Mouse (Mus musculus): ENCODE results near the gene Cd79a.

The Cd79a gene

DNA sequence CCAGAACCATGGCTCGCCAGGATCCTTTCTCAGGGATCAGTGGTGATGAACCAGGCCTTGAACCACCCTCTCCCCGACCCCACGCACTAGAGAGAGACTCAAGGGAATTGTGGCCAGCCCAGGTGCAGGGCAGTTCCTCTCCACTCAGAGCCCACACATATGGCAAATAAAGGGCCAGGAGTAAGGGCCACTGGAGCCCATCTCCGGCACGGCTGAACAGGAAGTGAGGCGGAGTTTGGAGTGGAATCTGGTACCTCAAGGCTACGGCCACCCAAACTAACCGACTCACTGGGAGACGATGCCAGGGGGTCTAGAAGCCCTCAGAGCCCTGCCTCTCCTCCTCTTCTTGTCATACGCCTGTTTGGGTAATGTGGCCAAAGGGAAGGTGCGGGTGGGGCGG, at the start of gene Cd79a:
Cd79a (plus strand) TSS at position 158 of the 400 bp plus-strand sequence.
- no peak for DNase-seq (ENCODE audit: low spot score)

DNA sequence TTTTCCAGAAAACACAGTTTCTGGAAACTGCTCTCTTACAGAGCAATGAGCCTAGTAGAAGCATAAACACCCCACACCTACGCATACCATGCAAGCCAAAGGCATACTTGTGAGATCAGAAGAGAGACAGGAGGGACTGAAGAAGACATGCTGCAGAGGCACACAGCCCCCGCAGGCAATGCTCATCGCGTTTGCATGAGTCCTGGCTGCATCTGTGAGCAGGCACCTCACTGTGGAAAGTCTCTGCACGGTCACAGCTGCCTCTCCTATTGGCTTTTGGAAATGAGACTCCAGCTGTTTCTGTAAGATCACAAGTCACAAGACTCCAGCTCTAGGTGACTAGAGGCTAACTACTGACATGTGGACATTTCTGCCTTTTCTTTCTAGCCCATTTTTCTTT, 47.0 kb upstream of the Cd79a start:
- no peak for DNase-seq (ENCODE audit: low spot score)

DNA sequence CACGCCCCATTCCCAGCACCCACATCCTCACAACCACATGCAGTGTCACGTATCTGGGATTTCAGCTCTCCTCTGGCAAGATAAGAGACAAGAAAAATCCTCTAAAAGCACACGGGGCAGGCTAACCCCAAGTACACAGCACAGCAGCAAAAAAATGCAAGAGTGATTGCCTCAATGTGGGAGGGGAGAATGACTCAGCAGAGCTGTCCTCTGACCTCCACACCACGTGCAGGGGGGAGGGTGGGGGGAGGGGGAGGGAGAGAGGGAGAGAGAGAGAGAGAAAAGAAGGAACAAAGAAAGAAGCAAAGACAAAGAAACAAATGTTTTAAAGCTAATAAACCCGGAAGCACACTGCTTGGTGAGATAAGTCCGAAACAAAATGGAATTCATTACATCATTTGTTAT, 46.3 kb upstream of the Cd79a start:
- no peak for DNase-seq (ENCODE audit: low spot score)

DNA sequence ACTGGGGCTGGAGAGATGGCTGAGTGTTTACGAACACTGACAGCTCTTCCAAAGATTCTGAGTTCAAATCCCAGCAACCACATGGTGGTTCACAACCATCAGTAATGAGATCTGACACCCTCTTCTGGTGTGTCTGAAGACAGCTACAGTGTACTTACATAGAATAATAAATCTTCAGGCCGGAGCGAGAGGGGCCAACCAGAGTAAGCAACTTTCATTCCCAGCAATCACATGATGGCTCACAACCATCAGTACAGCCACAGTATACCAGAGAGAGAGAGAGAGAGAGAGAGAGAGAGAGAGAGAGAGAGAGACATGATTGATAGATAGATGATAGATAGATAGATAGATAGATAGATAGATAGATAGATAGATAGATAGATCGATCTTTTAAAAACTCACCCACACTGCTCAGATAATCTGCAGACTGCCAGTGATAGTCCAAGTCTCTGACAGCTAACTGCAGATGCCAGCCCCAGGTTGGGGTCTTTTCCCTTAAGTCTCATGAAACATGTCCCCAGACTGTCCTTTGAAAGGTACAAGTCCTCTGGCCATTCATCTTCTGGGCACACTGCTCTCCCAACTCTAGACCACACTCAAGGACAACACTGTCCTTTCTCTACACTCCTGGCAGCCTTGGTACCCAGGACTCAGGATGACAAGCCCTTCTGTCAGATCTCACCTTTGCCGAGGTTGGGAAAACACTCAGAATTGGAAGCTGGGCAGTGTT, 45.4 kb upstream of the Cd79a start:
- no peak for DNase-seq (ENCODE audit: low spot score)

DNA sequence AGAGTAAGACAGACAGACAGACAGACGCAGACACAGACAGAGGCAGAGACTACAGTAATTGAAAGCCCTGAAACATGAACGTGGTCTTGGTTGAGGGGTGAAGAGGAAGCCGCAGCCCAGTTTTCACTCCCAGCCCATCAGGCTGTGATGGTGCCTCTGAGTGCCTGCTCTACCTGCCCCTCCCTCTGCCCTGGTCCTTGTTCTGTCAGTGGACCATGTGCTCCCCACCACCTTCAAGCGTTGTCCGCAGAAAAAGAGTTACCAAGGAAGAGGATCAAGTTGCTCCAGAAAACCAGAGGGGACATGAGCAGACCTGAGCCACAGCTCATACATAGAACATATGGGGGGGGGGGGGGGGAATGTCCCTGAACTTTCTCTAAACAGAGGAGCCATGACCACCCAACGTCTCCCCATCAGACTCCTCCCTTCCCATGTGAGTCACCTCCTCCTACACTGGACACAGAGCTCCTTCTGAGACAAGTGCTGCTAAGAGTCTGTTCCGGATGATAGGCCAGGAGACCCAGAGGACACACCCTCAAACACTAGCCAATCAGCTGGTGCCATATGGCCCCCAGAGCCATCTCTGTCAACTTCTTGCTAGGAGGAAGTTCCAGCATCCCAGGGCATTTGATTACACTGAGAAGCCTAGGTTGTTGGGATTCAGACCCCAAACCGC, 44.5 kb upstream of the Cd79a start:
- no peak for DNase-seq (ENCODE audit: low spot score)

DNA sequence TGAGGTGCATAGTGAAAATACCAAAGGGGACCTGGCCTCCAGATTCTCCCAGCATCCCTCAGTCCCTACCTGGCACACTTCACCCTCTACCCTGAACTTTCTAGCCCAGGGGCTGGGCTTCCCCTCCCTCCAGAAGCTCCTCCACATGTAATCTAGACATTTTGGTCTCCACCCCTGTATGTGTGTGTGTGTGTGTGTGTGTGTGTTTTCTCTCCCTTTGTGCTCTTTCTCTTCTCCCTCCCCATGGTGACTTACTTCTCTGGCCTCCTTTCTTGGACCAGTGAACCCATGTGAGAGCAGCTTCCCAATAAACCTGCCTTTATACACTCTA, 44.0 kb upstream of the Cd79a start:
- no peak for DNase-seq (ENCODE audit: low spot score)

DNA sequence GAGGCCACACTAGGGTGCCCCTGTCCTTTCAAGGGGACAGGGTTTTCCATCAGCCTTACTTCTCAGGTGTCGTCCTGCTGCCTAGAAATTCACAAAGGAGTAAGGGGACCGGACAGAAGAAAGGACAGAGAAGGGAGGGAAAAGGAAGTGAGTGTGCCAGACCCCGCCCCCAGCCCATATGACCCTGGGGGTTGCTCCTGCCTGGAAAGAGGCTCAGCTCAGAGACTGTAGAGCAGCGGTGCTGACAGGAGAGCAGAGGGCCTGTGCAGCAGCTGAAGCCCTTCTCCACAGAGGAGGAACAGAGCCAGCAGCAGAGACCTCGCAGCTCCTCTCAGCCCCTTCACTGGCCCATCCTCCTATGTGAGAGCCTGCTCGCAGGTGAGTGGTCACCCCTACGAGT, 43.5 kb upstream of the Cd79a start:
- DNase-seq (ENCODE audit: low spot score) = no peak

DNA sequence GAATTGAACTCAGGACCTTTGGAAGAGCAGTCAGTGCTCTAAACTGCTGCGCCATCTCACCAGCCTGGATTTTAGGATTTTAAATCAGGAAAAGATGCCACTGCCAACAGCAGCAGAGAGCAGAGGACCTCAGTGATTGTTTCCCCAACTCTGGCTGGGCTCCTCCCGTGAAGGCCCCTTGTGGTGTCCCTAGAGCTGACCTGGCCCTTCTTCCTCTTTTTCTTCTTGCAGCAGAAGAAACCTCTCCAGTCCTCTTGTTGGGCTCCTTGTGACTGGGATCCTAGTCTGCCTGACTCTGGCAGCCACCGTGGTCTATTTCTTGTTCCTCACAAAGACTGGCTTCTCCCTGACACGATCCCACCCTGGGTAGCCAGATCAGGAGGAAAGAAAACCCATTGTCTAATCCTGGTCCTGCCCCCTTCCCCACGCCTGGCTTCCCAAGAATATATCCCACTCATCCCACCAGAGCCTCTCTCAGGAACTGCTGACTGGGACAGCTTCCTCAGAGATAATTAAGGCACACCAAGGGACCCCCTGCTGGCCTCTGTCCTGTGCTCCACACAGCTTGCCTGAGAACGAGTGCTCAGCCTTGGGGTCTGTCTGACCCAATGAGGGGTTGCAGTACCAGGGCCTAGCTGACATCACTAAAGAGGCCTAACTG, 40.6 kb upstream of the Cd79a start:
- no peak for DNase-seq (ENCODE audit: low spot score)

DNA sequence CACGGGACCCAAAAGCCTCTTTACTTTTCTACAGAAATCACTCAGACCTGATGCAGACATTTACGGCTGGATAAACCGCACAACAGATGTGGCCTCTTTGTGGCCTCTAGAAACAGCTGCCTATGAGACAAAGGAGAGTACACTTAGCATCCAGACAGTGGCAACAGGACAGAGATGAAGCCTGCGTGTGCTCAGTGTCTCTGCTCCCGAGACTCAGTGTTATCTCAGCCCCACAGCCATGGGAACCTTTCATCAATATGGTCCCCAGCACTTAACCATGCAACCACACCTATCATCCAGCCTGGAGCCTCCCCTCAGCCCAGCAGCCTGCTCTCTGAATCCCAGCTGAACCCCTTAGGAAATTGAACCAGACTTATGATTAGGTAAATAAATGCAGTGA, 37.9 kb upstream of the Cd79a start:
- no peak for DNase-seq (ENCODE audit: low spot score)

DNA sequence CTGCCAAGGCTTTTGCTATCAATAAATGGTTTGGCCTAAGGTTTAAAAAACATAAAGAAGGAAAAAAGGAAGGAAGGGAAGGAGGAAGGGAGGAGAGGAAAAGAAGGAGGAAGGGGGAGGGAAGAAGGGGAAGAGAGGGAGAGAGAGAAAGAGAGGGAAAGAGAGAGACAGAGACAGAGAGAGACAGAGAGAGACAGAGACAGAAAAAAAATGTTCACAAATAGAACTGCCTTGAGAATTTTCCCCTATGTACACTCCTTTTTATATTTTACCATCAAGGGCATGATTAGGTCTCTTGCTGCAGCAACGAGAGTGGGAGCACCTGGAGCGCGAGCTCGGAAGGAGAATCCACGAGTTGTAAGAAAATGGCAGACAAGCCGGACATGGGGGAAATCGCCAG, 35.3 kb upstream of the Cd79a start, which contains the start of gene Gm9844:
Gm9844 (plus strand) TSS at position 301 of the 400 bp plus-strand sequence.
- DNase-seq (ENCODE audit: low spot score) = no peak

DNA sequence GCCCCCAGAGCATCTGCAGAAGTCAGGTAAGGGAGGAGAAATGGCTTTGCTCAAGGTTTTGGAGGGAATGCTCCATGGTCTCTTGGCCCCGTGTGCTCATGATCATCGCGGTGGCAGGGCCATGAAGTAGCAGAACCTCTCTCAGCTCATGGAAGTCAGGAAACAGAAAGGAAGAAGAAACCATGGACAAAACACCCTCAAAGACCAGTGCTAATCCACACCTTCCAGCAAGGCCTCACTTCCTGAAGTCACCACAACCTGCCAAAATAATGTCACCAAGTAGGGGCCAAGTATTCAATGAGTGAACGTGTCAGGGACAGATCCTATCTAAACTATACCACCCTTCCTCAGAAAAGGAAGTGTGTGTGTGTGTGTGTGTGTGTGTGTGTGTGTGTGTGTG, 34.3 kb upstream of the Cd79a start:
- DNase-seq (ENCODE audit: low spot score) = no peak

DNA sequence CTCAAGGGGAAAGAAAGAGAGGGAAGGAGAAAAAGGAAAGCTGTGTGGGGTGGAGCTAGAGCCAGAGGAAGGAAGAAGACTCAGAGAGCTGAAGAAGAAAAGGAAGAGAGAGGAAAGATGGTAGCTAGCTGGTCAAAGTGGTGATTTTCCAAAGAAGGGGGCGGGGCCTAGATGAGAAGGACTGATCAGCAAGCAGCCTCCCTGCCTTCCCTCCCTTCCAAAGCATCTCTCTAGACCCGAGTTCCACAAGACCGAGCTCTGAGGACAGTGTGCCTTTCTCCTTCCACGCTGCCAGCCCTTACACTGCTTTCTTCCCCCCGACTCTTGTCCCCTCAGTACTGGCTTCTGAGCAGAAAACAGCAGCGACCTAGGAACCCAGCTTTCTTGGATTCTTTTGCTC, 33.0 kb upstream of the Cd79a start:
- DNase-seq (ENCODE audit: low spot score) = no peak

DNA sequence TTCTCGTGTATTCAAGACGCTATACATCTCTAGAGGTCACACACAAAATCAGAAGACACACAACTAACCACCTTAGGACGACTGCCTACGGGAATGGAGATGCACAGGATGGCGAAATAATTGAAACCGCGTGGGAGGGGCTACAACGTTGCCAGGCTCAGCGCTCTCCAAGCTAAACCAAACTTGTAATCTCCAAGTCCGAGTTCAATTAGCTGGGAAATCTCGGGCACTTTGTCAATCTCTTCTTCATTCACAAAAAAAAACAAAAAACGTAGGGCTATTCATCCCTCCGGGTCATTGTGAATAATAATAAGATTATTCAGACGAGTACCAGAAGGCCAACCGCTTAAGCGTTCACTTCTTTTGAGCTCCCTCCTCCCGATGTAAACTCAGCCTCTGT, 28.1 kb upstream of the Cd79a start:
- DNase-seq (ENCODE audit: low spot score) = no peak

DNA sequence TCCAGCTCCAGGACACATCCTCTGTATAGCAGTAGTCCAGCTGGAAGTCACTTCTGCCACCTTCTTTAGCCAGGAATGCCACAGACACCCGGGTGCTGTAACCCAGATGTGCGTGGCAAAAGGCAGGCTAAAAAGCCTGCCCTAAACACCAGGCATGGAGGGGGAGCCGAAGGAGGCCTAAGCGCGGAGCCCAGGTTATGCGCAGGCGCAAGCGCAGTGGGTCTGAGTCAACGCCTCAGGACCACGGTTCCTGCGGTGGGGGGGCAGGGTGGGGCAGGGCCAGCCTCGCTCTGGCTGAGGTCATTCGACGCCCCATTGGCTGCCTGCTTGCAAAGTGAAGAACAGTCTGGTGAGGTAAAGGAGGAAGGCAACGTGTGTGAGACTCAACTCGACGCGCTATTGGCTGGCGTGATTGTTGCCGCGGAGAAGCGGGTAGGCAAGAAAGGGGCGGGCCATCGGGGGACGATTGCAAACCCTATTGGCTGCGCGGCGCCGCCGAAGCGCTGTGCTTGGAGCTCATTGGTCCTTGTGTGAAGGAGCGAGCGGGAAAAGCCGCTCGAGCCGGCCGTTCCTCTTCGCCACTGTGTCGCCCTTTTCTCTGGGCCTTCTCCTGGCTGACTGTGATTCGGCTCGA, 27.5 kb upstream of the Cd79a start, which contains the start of the genes Lypd4 and Dmrtc2:
Lypd4 (minus strand) TSS at position 410 of the 634 bp plus-strand sequence.
Dmrtc2 (plus strand) TSS at position 526 of the 634 bp plus-strand sequence.
- peak; percentile 67 for DNase-seq (ENCODE audit: low spot score)

DNA sequence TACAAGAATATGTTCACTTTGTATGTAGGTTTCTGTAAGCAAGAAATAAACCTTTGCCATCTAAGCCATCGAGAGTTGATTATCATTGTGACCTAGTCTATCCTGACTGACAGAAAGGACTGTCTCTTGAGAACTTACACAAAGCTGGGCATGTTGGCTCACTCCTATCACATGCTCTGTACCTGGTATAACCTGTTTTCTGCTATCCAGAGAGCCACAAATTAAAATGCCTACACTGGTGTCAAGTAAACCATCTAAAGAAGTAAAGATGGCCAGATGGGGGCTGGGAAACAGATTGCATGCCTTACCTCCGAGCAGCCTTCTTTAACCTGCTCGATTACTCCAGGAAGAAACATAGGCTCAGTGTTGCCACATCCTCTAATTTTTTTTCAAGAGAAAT, 19.6 kb upstream of the Cd79a start:
- DNase-seq (ENCODE audit: low spot score) = no peak

DNA sequence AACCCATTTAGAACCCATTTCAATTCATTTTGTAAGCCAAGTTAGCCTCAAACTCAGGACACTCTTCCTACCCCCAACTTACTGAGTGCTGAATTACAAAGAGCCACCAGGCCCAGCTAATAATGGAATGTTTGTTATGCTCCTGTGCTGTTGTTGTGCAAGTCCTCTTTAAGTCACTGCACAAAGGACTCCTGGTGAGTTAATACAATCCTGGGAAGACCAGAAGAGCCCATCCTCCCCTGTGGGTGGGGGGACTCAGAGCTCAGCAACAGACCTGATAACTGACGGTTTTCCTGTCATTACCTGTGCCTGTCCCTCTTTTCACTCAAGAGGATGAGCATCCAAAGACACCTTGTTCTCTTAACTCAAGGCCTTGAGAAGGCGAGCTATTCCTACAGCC, 17.6 kb upstream of the Cd79a start:
- no peak for DNase-seq (ENCODE audit: low spot score)

DNA sequence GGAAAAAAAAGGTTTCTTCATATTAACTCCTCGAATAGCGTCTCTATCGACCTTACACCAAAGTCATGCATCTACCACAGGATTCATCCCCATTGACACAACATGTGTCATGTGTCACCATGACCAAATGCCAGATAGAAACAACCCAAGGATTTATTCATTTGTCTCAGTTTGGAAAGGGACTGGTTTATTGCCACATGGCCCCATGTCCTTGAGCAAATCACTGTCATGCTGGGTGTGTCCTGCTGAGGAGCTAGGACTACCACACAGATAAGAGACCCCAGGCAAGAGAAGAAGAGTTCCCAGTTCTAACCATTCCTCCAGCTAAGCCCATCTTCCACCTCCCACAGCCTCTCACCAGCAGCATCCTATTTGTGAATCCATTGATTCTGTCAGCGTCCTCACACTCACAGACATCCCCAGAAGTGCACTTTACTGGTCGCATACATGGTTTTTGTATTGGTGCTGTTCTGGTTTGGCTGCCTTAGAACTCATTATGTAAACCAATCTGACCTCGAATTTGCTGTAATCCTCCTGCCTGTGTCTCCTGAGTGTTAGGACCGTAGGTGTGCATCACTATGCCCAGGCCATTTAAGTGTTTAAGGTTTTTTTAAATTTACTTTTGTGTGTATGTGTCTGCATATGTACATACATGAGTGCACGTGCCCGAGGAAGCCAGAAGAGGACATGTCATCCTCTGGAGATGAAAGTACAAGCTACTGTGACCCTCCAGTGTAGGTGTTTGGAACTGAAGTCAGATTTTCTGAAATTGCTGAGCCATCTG, 14.6 kb upstream of the Cd79a start:
- no peak for DNase-seq (ENCODE audit: low spot score)

DNA sequence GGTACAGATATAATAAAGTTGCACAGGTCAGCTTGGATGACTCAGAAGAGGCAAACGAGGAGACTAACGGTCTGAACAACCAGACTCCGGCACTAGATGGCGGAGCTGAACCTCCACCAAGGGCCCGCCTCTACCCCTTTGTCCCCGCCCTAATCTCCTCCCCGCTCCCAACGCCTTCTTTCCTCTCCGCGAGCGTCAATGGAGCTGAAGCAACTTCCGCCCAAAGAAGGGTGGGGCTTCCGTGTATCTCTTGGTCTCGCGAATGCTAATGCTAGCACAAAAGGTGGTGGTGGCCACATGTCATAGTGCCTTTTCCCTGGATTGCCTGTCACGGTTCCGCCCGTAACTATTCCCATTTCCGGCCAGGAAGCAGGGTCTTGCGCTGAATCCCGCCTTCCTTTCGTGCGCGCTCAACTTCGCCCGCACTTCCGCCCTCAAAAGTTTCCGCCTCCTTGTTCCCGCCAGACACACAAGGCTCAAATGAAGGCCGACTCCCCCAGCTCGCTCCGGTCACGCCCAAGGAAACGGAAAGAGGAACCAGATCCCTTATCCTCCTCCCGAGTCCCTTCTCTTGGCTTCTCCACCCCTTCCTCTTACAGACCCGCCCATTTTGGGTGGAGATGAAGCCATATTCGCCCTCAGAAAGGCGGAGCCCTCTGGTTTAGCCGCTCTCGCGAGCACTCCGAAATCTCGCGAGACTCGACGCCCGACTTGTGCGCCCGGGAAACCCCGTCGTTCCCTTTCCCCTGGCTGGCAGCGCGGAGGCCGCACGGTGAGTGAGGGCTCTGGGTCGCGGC, 13.1 kb upstream of the Cd79a start, which contains the start of gene Rps19:
Rps19 (plus strand) TSS at position 476 of the 797 bp plus-strand sequence.
- DNase-seq (ENCODE audit: low spot score) = peak; percentile 99

DNA sequence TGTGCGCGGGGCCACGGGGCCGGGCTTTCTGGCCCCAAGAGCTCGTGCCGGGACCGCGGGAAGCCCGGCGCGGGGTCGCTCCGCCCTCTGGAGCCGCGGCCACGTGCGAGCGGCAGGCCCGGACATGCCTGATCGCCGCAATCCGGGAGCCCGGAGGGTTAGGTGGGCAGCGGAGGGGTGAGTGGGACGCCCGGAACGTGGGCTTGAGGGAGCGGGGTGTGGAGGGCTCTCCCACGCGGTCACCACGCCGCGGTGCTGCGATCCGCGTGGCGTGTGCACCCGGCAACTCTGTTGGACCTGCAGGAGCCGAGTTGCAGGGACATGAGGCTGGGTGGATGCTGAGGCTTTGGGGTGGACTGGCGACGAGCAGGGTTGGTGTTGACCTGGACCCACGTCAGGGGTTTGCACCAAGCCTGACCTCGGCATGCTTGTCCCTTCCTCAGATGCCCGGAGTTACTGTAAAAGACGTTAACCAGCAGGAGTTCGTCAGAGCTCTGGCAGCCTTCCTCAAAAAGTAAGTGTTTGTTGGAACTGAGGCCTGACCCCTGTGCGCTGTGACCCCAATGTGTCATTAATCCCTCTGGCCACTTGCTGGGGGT, 12.4 kb upstream of the Cd79a start:
- DNase-seq (ENCODE audit: low spot score) = no peak

DNA sequence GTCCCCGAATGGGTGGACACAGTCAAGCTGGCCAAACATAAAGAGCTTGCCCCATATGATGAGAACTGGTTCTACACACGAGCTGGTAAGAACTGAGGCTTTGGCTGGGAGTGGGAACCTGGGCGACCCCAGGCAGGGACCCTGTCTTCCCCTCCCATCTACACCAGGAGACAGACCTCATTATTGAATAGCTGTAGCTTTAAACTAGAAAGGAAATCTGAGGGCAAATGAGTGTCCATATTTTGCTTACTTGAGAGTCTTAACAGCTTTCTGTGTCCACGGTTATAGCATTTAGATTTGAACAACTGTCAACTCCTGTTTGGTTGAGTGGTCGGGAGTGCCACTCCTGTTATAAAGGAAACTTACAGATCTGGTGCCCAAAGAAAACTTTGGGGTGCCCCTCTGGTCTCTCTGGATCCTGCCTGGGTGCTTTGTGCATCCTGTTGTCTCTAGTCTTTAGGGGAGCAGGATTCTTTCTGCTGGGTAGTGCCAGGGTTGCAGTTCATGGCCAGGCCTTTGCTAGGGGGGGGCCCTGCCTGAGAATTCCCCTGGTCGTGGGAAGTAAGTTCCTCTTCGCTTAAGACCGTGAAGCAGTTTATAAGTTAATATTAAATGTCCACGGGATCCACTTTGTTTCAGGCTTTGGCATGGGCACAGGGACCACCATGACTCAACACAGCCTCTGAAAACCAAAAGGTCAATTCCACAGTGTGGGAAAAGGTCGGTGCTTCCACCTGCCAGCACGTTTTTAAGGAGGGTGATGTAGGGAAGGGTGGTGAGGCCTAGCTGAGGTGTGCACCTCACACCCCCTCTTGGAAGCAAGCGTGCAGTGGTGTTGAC, 11.5 kb upstream of the Cd79a start:
- DNase-seq (ENCODE audit: low spot score) = no peak
